Mouse (Mus musculus) thymus, postnatal 25 days (tissue): ENCODE results near the gene Gcdh.

Source experiments
- DNase-seq: peaks from one replicate; pipeline ENCODE4 v3.0.0; 2022

Gene Gcdh

GRCm38 (mm10) chr8:84893709-84894134, at the start of gene Gcdh:
Gene Gcdh, minus strand, starts transcription at chr8:84893921.
- DNase-seq = peak; percentile 86

DNA sequence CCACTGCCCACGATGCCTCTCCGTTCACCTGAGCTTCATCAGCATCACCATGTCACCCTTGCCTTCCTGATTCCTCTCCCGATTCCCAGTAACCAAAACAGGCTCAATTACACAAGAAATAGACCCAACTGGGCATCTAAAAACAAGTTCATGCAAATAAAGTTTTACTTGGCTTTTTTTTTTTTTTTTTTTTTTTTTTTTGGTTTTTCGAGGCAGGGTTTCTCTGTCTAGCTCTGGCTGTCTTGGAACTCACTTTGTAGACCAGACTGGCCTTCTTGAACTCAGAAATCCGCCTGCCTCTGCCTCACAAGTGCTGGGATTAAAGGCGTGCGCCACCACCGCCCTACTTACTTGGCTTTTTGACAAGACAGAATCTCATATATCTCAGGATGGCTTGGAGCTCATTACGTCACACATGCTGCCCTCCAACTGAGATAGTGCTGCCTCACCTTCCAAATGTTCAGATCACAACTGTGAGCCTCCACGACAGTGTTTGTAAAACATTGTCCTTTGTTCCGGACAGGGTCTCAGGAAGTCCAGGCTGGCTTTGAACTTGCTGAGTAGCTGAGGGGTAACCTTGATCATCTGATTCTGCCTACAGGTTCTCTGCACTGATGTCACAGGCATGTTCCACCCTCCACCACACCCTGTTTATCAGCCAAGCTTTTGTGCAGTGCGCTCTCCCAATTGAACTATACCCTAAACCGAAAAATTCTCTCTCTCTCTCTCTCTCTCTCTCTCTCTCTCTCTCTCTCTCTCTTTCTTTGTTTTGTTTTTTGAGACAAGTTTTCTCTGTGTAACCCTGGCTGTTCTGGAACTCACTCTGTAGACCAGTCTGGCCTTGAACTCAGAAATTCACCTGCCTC, 44.1 kb upstream of the Gcdh start:
- DNase-seq = no peak

DNA sequence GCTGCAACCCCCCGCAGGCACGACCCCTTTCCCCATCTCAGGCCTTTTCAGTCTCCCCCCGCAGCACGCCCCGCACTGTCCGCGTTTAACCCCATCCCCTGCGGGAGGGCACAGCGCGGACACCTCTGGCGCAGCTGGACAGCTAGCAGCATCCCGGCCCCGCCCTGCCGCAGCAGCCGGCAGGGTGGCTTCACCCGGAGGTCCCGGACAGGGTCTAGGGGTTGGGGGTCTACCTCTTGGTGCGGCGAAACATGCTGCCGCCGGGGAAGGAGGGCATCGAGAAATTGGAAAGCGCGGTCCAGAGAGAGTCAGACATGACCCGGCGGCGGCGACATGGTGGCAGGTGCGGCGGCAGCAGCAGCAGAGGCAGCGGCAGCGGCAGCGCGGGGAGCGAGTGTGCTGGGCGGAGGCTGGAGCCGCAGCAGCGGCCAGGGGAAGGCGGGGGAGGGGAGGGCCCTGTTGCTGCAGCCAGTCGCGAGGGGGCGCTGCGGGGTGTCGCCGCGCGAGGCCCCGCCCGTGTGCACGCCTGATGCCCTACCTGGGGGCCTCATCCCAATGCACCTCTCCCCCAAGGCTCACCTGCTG, 43.3 kb upstream of the Gcdh start, which contains the start of gene Mast1:
Gene Mast1 (minus strand): TSS at position 398 of the 585 bp plus-strand sequence.
- peak; percentile 51 for DNase-seq

DNA sequence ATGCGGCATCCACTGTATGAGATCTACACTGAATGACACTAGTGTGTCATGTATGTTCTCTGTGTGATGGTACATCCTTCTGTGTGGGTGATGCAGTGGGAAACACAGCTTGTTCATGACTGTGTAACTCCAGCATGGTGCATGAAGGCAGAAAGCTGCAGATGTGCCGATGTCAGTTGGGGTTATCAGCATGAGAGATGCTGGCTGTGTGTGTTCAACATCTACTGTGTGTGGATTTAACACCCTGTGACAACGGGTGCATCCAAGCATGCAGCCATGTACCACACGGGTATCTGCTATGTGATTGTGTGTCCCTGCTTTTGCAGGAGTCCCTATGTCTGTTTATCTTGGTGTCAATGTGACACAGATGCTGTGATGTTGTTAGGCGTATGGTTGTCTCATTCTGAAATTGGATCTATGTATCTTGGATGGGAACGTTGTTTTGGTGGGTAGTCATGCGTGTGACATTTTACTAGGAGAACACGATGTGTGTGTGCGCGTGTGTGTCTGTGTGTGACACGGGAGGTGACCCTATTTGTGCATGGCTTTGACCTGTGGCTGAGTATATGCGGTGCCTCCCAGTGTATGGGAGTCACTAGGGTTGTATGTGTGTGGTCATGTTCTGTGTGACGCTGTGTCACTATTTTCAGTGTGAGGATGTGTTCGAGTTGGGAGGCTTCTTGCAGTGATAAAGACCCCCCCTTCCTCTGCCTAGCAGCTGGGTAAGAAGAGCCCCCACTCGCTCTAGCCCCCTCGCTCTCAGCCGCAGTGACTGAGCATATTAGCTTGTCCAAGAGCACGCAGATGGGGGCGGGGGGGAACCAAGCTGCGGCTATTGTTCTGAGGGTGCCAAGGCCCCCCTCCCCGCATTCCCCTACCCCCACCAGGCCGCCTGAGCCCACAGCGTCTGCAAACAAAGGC, 42.6 kb upstream of the Gcdh start:
- DNase-seq = no peak

GRCm38 (mm10) chr8:84935489-84935888, 41.8 kb upstream of the Gcdh start:
- DNase-seq = no peak

GRCm38 (mm10) chr8:84934860-84935259, 41.1 kb upstream of the Gcdh start:
- DNase-seq = no peak

DNA sequence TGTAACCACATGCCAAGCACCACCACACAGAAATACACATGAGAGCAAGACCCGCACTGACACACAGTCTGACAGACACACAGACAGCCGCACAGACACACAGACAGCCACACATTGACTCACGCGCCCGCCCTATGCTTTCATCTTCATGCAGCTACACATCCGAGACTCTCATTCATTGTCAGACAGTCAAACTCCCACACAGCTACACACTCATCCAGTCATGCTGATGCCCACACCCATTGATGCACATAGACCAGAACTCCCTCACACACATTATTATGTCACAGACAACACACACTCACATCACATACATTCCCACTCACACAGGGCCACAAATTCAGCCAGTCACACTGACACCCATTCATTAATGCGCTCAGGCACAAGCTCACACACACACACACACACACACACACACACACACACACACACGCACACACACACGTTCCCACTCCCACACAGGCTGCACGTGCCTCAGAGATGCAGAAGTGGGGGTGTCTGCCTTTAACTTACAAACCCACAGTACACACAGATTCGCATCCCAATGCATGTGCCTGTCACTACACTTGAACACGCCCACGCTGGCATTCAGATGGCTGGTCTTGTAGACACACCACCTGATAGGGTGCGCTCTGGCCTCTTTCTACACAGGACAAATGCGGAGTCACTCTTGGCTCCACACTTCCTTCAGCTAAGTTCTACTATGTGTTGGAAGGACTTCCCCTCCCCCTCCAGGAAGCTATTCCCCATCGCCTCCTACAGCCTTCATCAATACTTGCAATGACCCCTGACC, 40.2 kb upstream of the Gcdh start:
- no peak for DNase-seq

- no peak for DNase-seq
Observed at GRCm38 (mm10) chr8:84930582-84930981, 36.9 kb upstream of the Gcdh start.

DNA sequence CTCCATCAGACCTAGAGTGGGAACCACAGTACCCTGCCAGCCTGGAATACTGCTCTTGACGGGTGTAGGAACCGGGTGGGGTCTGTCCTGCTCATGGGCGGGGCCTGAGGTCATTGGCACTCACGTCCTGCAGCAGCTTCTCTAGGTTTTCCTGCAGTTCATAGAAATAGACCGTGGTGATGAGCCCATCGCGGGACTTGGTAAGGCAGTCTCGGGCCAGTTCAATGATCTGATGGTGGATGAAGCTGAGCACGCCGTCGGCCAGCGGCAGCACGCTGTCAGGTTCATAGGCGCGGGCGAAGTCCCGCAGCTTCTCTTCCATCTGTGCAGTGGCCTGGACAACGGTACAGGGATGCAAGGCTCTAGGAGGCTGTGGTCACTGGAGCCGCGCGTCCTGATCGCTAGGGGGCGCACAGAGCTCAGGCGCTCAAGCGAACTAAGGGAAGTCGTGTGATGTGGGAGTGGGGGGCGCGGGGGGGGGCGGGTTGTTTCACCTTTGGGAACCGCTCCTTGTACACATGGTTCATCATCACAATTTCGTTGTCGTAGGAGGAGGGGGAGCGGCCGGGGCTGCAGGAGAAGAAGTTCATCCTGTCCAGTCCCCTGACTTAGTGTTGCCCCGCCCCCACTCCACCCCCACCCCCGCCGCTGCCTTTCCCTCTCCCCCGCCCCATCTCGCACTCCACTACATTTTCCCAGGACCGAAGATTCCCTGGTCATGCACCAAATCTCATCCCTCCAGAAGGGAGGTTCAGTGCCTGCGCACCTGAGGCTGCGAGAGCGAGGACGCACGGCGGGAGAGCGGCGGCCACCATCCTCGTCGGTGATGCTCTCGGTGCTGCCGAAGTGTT, 35.0 kb upstream of the Gcdh start:
- DNase-seq = peak; percentile 59

- DNase-seq = no peak
Observed at GRCm38 (mm10) chr8:84927513-84927912, 33.8 kb upstream of the Gcdh start.

- DNase-seq = no peak
Observed at GRCm38 (mm10) chr8:84925557-84925956, 31.8 kb upstream of the Gcdh start.

GRCm38 (mm10) chr8:84921596-84921995, 27.9 kb upstream of the Gcdh start:
- no peak for DNase-seq

DNA sequence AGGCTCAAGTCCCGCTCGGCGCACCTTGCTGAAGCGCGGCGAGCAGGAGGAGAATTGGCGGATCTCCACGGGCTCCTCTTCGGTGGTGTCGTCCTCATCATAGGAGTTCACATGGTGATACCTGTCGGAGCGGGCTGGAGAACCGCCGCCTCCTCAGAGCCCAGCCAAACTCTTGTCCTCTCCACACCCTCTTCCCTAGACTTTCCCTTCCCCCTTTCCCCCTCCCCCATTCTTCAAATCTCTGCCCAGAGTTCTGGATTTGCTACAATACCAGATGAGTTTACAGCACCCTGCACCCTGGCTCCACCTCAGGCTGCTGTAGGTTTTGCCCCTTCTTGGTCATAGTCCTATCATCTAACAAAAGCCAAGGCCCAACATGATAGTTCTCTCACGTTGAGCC, 24.9 kb upstream of the Gcdh start:
- DNase-seq = no peak

DNA sequence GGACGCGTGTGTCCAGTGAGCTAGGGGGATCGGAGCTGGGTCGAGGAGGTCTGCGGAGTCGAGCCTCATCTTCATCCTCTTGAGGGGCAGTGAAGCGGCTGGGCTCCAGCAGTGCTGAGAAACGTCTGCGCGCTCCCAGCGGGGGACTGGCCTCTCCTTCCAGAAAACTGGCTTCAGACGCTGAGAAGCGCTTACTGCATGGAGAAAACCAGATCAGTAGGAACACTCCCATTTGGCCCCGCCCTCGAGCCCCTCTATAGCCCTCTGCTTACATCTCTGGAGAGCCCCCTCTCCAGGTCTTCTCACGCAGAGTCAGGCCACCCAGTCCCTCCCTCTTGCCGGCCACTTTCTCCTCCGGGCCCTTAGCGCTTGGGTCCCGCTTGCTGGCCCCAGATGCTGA, 24.1 kb upstream of the Gcdh start:
- no peak for DNase-seq

GRCm38 (mm10) chr8:84915269-84915668, 21.5 kb upstream of the Gcdh start:
- no peak for DNase-seq

DNA sequence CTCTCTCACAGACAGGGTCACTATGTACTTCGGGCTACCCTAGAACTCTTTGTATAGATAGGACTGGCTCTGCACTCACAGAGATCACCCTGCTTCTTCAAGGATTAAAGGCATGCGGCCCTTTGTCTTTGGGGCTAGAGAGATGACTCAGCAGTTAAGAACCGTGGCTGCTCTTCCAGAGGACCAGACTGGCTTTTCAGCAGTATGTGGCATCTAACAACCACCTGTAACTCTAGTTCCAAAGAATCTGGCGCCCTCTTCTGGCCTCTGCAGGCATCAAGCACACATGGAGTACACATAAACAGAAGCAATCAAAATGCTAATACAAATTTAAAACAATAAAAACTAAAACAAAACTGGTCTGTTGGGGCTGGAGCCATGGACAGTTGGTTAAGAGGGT, 20.2 kb upstream of the Gcdh start:
- DNase-seq = peak; percentile 44

DNA sequence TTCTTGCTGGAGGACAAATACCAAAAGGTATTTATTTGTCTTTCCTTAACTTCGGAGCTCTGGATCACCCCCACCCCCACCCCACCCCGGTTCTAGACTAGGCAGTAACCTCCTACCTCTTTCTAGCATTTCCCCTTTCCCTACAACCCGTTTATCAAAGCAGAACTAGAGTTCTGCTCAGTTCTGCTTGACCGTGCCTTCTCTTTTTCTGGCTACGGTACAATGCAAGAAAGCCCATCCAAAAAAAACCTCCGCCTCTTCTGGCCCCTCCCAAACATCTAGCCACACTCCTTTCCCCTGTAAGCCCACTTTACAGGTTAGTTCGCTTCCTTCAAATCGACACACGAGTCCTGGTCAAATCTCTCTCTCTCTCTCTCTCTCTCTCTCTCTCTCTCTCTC, 19.8 kb upstream of the Gcdh start:
- DNase-seq = no peak

DNA sequence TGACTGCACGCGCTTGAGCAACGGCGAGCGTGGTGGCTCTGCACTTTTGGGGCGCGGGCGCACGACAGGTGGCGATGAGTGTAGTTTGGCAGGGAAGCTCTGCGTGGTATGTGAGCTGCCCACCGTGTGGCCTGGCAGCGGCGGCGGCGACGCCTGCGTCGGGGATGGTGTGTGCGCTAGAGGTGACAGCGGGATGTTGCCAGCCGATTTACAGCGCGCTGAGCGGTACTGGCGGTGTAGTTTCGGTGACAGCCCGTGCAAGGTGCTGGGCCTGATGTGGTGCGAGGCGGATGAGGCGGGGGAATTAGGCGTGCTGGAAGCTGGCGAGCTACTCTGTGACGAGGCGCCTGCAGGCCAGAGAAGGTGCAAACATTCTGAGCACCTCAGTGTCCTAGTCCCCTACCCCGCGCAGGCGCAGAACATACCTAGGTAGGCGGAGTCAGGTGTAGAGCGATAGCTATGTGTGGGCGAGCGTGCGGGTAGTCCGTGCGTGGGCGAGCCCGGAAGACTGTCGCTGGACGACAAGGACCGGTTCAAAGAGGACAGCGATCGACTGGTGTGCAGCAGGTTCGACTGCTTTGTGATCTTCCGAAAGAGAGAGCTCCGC, 19.3 kb upstream of the Gcdh start:
- DNase-seq = peak; percentile 81

DNA sequence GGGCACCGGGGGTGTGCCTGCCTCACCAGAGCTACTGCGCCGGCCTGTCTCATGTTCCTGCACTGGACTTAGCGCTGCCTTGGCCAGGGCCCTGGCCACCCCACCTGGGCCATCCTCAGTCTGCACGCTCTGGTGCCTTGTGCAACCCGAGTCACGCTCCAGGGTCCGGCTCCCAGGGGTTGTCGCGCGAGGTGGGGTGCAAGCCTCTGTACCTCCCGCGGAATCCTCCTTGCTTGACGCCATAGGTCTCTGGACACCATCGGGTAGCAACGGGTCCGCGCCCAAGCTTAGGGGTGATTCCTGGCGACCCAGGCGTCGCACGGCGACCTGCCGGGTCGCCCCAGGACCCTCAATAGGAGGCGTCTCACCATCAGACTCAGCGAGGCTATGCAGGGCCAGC, 18.7 kb upstream of the Gcdh start:
- no peak for DNase-seq

DNA sequence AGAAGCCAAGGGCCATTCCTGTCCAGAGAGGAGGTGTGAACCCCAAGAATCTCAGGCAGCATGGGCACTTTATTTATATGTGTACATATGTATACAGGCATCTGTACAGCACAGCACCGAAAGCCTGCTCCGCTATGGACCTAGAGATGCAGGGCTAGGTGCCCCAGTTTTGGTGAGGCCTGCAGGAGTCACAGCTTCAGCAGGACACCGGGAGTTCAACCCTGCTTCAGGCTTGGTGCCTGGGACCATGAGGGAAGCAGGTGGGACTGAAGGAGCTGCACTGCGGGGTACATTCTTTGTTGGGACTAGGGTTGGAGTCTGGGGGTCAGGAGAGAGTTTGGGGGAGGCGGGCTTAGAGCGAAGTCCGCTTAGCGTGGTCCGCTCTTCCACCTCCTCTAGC, 18.1 kb upstream of the Gcdh start:
- DNase-seq = no peak

DNA sequence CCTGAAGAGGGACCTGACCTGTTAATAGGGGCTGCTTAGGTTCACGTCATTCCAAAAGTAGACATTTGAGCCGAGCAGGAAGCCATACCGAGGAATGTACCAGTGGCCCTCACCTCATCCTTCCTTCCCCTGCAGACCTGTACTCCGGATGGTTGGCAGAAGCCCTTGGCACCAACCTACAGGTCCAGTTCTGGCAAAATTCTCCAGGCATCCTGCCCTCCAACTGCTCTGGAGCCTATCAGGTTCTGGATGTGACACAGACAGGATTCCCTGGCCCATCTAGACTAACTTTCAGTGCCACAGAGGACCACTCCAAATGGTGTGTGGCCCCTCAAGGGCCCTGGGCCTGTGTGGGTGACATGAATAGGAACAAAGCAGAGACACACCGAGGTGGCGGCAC, 16.8 kb upstream of the Gcdh start:
- DNase-seq = no peak
